ENCODE assay signal across 1 mouse cellular context in the genomic region with DNA sequence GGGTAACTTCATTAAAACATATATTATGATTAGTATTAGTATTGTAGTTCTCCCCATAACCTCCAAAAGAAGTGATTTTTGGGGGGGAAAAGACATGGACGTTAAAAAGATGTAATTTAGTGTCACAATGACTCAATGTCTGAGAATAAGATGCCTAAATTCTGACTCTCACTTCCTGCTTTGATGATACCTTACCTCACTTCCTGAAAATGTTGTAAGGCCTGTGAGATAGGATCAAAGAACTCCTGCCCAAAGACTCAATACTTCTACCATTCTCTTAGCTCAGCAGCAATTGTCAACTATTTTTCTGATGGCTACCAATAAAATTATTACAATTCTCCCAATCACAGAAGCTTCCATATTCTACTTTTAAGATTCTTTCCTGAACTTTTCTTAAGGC.
TF ChIP-seq lines count a peak whose summit lies in the region.

No protein-coding gene starts in this region.

TF ChIP-seq in CH12.LX, 34 proteins besides CTCF, POLR2A, EP300 and RAD21 (continued from another document):
- no peak for TF ChIP-seq CHD2 (IDR thresholded peaks at IDR 0.05; ENCODE audit: low read length)
- no peak for TF ChIP-seq MAX (IDR thresholded peaks at IDR 0.05; ENCODE audit: low read length)
- TF ChIP-seq E2F4 (IDR thresholded peaks at IDR 0.05; ENCODE audit: insufficient replicate concordance, low read depth, low read length), result no peak
- TF ChIP-seq MXI1 (IDR thresholded peaks at IDR 0.05; ENCODE audit: low read depth, low read length), result peak; percentile 21; the same call in 1 of the 2 replicates
- TF ChIP-seq TCF12 (IDR thresholded peaks at IDR 0.05; ENCODE audit: low read depth, low read length), result no peak
- no peak for TF ChIP-seq MAFK (IDR thresholded peaks at IDR 0.05; ENCODE audit: insufficient replicate concordance, low read length)
- peak; percentile 55; the same call in 1 of the 2 replicates for TF ChIP-seq SIN3A (IDR thresholded peaks at IDR 0.05; ENCODE audit: low read length)
- TF ChIP-seq ETS1 (conservative IDR thresholded peaks at IDR 0.05; ENCODE audit: low read depth, low read length), result peak; percentile 62
- TF ChIP-seq MYC (IDR thresholded peaks at IDR 0.05; ENCODE audit: low read depth, low read length), result no peak
